Mouse (Mus musculus): ENCODE measurements around the gene Ubqln4.

DNA sequence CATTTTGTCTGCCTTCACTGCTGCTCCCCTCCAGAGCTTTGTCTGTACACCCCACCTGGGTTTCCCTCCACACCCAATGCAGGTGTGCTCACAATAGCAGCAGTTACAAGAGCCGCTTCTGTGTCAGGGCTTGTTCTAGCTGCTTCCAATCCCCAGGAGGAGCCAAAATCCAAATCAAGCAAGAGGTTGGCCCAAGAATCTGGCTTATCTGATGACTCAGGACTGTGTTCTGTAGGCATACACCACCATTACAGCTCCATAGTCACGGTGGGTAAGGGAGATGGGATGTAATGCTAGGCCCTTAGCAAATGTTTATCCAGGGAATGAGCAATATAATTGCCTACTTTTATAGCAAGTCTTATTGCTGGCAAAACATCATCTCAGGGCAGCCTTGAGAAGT lies 37.2 kb upstream of the Ubqln4 start:
- TF ChIP-seq CTCF (IDR thresholded peaks at IDR 0.05 in 2 of 3, conservative IDR thresholded peaks at IDR 0.05 in 1 of 3; ENCODE audit: control insufficient read depth in 1 of 3, insufficient read depth in 1 of 3, low read depth in 2 of 3, low read length in 3 of 3, poor library complexity in 1 of 3, severe bottlenecking in 1 of 3) (no peak), TAL1 (IDR thresholded peaks at IDR 0.05; ENCODE audit: low read length) (no peak), POLR2AphosphoS5 (IDR thresholded peaks at IDR 0.05; ENCODE audit: borderline replicate concordance, low read depth, low read length) (no peak), MAX (IDR thresholded peaks at IDR 0.05; ENCODE audit: low read length) (no peak), POLR2A (IDR thresholded peaks at IDR 0.05; ENCODE audit: control insufficient read depth in 1 of 2, insufficient read depth in 1 of 2, low read depth in 1 of 2, low read length in 2 of 2, poor library complexity in 1 of 2) (no peak), TBP (IDR thresholded peaks at IDR 0.05; ENCODE audit: low read depth, low read length) (no peak), GATA1 (IDR thresholded peaks at IDR 0.05; ENCODE audit: low read depth, low read length) (no peak), E2F4 (IDR thresholded peaks at IDR 0.05; ENCODE audit: borderline replicate concordance, low read depth, low read length) (no peak), MAZ (IDR thresholded peaks at IDR 0.05; ENCODE audit: low read depth, low read length) (no peak)

Measured in MEL (cell line).